Mouse (Mus musculus) heart, embryonic 15.5 days (tissue): ENCODE results near the gene Mfsd11. TPM values are rescaled to one million over a fixed set of nuclear protein-coding genes. Genes with fewer than 3 reads are reported as not detected.
A peak's percentile ranks its signal among the peaks of the same experiment; 100 is the strongest.

ENCODE experiments used
- ATAC-seq: fragments of 200-750 bp; cut with Nextera tagmentation; replicated peaks from 2 replicates; pipeline ENCODE4 v1.8.0; 2017; ENCODE audit warnings: low read depth, moderate TSS enrichment; ENCODE audit not compliant: insufficient number of reproducible peaks, insufficient read depth, low FRiP score
- H3K27ac ChIP-seq: fragments of 300-500 bp; sonication (generic); 2 replicates; pipeline ENCODE4 v1.5.1; 2015; ENCODE audit warnings: mild to moderate bottlenecking, inconsistent platforms
- H3K27me3 ChIP-seq: fragments of 300-500 bp; sonication (generic); 2 replicates; pipeline ENCODE4 v1.6.1; 2015; ENCODE audit warnings: inconsistent platforms
- H3K36me3 ChIP-seq: fragments of 300-500 bp; sonication (generic); 2 replicates; pipeline ENCODE4 v1.6.1; 2015; ENCODE audit warnings: mild to moderate bottlenecking, inconsistent platforms
- H3K4me1 ChIP-seq: fragments of 300-500 bp; sonication (generic); replicated peaks from 2 replicates; pipeline ENCODE4 v1.6.1; 2015; ENCODE audit warnings: inconsistent platforms
- H3K4me2 ChIP-seq: fragments of 300-500 bp; sonication (generic); 2 replicates; pipeline ENCODE4 v1.6.1; 2015; ENCODE audit warnings: inconsistent platforms, mild to moderate bottlenecking, moderate library complexity
- H3K4me3 ChIP-seq: fragments of 300-500 bp; sonication (generic); 2 replicates; pipeline ENCODE4 v1.5.1; 2015; ENCODE audit warnings: mild to moderate bottlenecking, inconsistent platforms
- H3K9ac ChIP-seq: fragments of 300-500 bp; sonication (generic); 2 replicates; pipeline ENCODE4 v1.6.1; 2015; ENCODE audit warnings: mild to moderate bottlenecking, inconsistent platforms
- H3K9me3 ChIP-seq: fragments of 300-500 bp; sonication (generic); replicated peaks from 2 replicates; pipeline ENCODE4 v1.6.1; 2016; ENCODE audit warnings: inconsistent platforms
- WGBS: fragments of 180-500 bp; shearing (Covaris S2); methylation state at CpG from one replicate; pipeline ENCODE4 v1.1.7; 2015; ENCODE audit warnings: mixed read lengths; 5-methylcytosine and 5-hydroxymethylcytosine counted together
- polyA plus RNA-seq: library from polyadenylated mRNA; unstranded; fragments of >200 nt; fragmentation: Nextera tagmentation; extraction: Ambion mirVana; gene quantifications from 2 replicates; pipeline ENCODE4 v1.2.1, GENCODE M21; 2015

The Mfsd11 gene
- polyA plus RNA-seq, 1 experiment from 2014 or later: 38.6 TPM

- peaks cover 18% of the 10 kb centered on the region for H3K4me1 ChIP-seq
- H3K36me3 ChIP-seq: no peaks in the 10 kb centered on the region
- H3K9ac ChIP-seq: no peak overlapping the region
- no peak overlapping the region for H3K27ac ChIP-seq
- H3K4me3 ChIP-seq: no peak overlapping the region
- no peak overlapping the region for H3K4me2 ChIP-seq
- no peaks in the 10 kb centered on the region for H3K9me3 ChIP-seq
- H3K27me3 ChIP-seq: peaks cover 76% of the 10 kb centered on the region
- 3% methylated on average over 6 of the region's 6 CpGs for WGBS
- ATAC-seq: no peak
These were observed 68.5 kb downstream of the Mfsd11 start for GRCm38 (mm10) chr11:116920746-116921145.

GRCm38 (mm10) chr11:116922058-116922457, 69.8 kb downstream of the Mfsd11 start:
- 19% methylated on average over 7 of the region's 7 CpGs for WGBS
- Histone ChIP-seq H3K36me3 (no peaks in the 10 kb centered on the region), H3K9ac (no peak overlapping the region), H3K9me3 (no peaks in the 10 kb centered on the region), H3K4me1 (peaks cover 18% of the 10 kb centered on the region), H3K27me3 (peaks cover 63% of the 10 kb centered on the region), H3K27ac (no peak overlapping the region; the same call in 1 of the 2 replicates), H3K4me3 (no peak overlapping the region), H3K4me2 (no peak overlapping the region)
- ATAC-seq: peak; percentile 61; the same call in 1 of the 2 replicates

Other genes starting within 250 kb of the Mfsd11 start
- 6.7 and 10.4 TPM in 2 replicates for gene Rhbdf2, start 225.4 kb upstream of the Mfsd11 start, polyA plus RNA-seq
- 1.3 and 1.4 TPM in 2 replicates for gene Prcd, start 198.9 kb upstream of the Mfsd11 start, polyA plus RNA-seq
- 9.1 and 11.6 TPM in 2 replicates for gene Cygb, start 198.1 kb upstream of the Mfsd11 start, polyA plus RNA-seq
- gene St6galnac1, start 76.9 kb upstream of the Mfsd11 start, polyA plus RNA-seq: not detected in 2 replicates
- 18.8 and 19.8 TPM in 2 replicates for gene Mxra7, start 24.4 kb upstream of the Mfsd11 start, polyA plus RNA-seq
- gene Mettl23, start 9.2 kb upstream of the Mfsd11 start, polyA plus RNA-seq: 63.0 and 63.4 TPM in 2 replicates
- 66.5 and 67.4 TPM in 2 replicates for gene Jmjd6, start 9.0 kb upstream of the Mfsd11 start, polyA plus RNA-seq
- 479 and 520 TPM in 2 replicates for gene Srsf2, start 654 bp downstream of the Mfsd11 start, polyA plus RNA-seq
- gene Mgat5b, start 66.4 kb downstream of the Mfsd11 start, polyA plus RNA-seq: 0.64 and 0.85 TPM in 2 replicates